Mouse (Mus musculus) lung, adult 2 months (tissue): ENCODE measurements around the gene Mfsd2b. TPM values are rescaled to one million over a fixed set of nuclear protein-coding genes. Genes with fewer than 3 reads are reported as not detected.

Experiments
- DNase-seq: peaks from one replicate; pipeline ENCODE4 v3.0.0; 2022
- H3K4me1 ChIP-seq: fragments of 200-500 bp; 2 replicates; pipeline ENCODE4 v1.6.1; 2011; ENCODE audit warnings: low read length; ENCODE audit not compliant: control insufficient read depth, insufficient read depth
- H3K4me3 ChIP-seq: fragments of 200-500 bp; replicated peaks from 2 replicates; pipeline ENCODE3; 2011; ENCODE audit warnings: low read depth, mild to moderate bottlenecking, control low read depth, low read length; ENCODE audit errors: extremely low read depth
- CTCF ChIP-seq: fragments of 200-500 bp; IDR thresholded peaks from 2 replicates; pipeline ENCODE4 v1.5.1; 2011; ENCODE audit warnings: mild to moderate bottlenecking, low read length, control low read depth; ENCODE audit not compliant: insufficient read depth
- POLR2A ChIP-seq: fragments of 200-500 bp; IDR thresholded peaks from 2 replicates; pipeline ENCODE4 v1.6.1; 2011; ENCODE audit warnings: low read depth, mild to moderate bottlenecking, control low read depth, low read length, borderline replicate concordance; ENCODE audit errors: extremely low read depth
- WGBS: fragments of 180-500 bp; shearing (Covaris S2); methylation state at CpG from one replicate; pipeline ENCODE4 v1.1.7; 2018; 5-methylcytosine and 5-hydroxymethylcytosine counted together
- polyA plus RNA-seq: library from polyadenylated mRNA; depleted of rRNA; stranded (reverse); fragments of >200 nt; gene quantifications from 2 replicates; pipeline ENCODE4 v1.2.3, GENCODE M21; 2012

Mfsd2b gene
- polyA plus RNA-seq, 1 experiment = 4.1 TPM

GRCm38 (mm10) chr12:4862672-4863071 is 11.5 kb downstream of the Mfsd2b start:
- H3K4me1 ChIP-seq = no peaks in the 10 kb centered on the region
- H3K4me3 ChIP-seq = no peak overlapping the region
- WGBS = 88% methylated on average over 4 of the region's 4 CpGs
- DNase-seq = no peak
- no peak for TF ChIP-seq POLR2A
- TF ChIP-seq CTCF = no peak

GRCm38 (mm10) chr12:4859241-4859914 is 14.8 kb downstream of the Mfsd2b start:
- WGBS = 47% methylated on average over 11 of the region's 11 CpGs
- DNase-seq = no peak

GRCm38 (mm10) chr12:4856834-4857233 is 17.3 kb downstream of the Mfsd2b start:
- no peak for DNase-seq
- Histone ChIP-seq H3K4me3 (no peak overlapping the region), H3K4me1 (no peaks in the 10 kb centered on the region)
- TF ChIP-seq POLR2A = no peak
- TF ChIP-seq CTCF = no peak
- 88% methylated on average over 2 of the region's 2 CpGs for WGBS

More at GRCm38 (mm10) chr12:4859241-4859914, 14.8 kb downstream of the Mfsd2b start:
- no peak overlapping the region for H3K4me3 ChIP-seq
- no peak for TF ChIP-seq CTCF
- TF ChIP-seq POLR2A = no peak
- no peaks in the 10 kb centered on the region for H3K4me1 ChIP-seq

- TF ChIP-seq POLR2A = no peak
- TF ChIP-seq CTCF = 0 out of 2 replicates have a peak, but pooled peaks have one; percentile 6
- DNase-seq = no peak
- Histone ChIP-seq H3K4me3 (no peak overlapping the region), H3K4me1 (no peaks in the 10 kb centered on the region)
- WGBS = 96% methylated on average over 5 of the region's 5 CpGs
These were observed 18.0 kb downstream of the Mfsd2b start for GRCm38 (mm10) chr12:4856160-4856559.

GRCm38 (mm10) chr12:4843741-4844140 is 30.4 kb downstream of the Mfsd2b start:
- H3K4me3 ChIP-seq = peak overlapping the region; percentile 84
- H3K4me1 ChIP-seq = no peaks in the 10 kb centered on the region
- DNase-seq = peak; percentile 37
- TF ChIP-seq POLR2A = no peak
- no peak for TF ChIP-seq CTCF
- WGBS = under 1% methylated on average over 12 of the region's 12 CpGs

GRCm38 (mm10) chr12:4842890-4843597 is 31.1 kb downstream of the Mfsd2b start, which contains the start of gene Wdcp:
Gene Wdcp, plus strand, starts transcription at chr12:4843303.
- Histone ChIP-seq H3K4me1 (no peaks in the 10 kb centered on the region), H3K4me3 (peak within 1 kb of the TSS; percentile 84)
- TF ChIP-seq CTCF (no peak), POLR2A (peak; percentile 64; the same call in 1 of the 2 replicates)
- WGBS = under 1% methylated on average over 30 of the region's 30 CpGs
- peak; percentile 87 for DNase-seq

GRCm38 (mm10) chr12:4842456-4842855 is 31.7 kb downstream of the Mfsd2b start:
- WGBS = 91% methylated on average over 8 of the region's 8 CpGs
- DNase-seq = no peak
- H3K4me1 ChIP-seq = no peaks in the 10 kb centered on the region
- no peak overlapping the region for H3K4me3 ChIP-seq
- no peak for TF ChIP-seq CTCF
- no peak for TF ChIP-seq POLR2A

GRCm38 (mm10) chr12:4841392-4841887 is 32.7 kb downstream of the Mfsd2b start, which contains the start of gene Fkbp1b:
Gene Fkbp1b, minus strand, starts transcription at chr12:4841591.
- under 1% methylated on average over 36 of the region's 37 CpGs for WGBS
- H3K4me1 ChIP-seq = no peaks in the 10 kb centered on the region
- TF ChIP-seq CTCF (no peak), POLR2A (no peak)
- peak within 1 kb of the TSS; percentile 65 for H3K4me3 ChIP-seq
- peak; percentile 51 for DNase-seq

- Histone ChIP-seq H3K4me3 (peak overlapping the region; percentile 65), H3K4me1 (no peaks in the 10 kb centered on the region)
- TF ChIP-seq POLR2A = no peak
- no peak for TF ChIP-seq CTCF
- DNase-seq = peak; percentile 35
- WGBS = 2% methylated on average over 11 of the region's 11 CpGs
These were observed 33.4 kb downstream of the Mfsd2b start for GRCm38 (mm10) chr12:4840741-4841140.
